ENCODE assay signal across 15 mouse cellular contexts in genomic region chr8:111779690-111780089, GRCm38 (mm10). TPM values are rescaled to one million over a fixed set of nuclear protein-coding genes. Genes with fewer than 3 reads are reported as not detected.
DNase-seq lines count a peak whose midpoint lies in the region; ATAC-seq and TF ChIP-seq lines count a peak whose summit lies in the region.
"Had no signal": no experiment of that assay in that cellular context is flagged by ENCODE, and none has a peak within 500 bp of the region (broad histone marks: within the 10 kb centered on the region; RNA-seq: fewer than 3 reads in every experiment).

No protein-coding gene starts in this region.

- WGBS in liver, postnatal 0 days (ENCODE audit: insufficient replicate concordance) = 60% methylated on average over 7 of the region's 7 CpGs

- TF ChIP-seq CTCF in liver, postnatal 0 days (IDR thresholded peaks at IDR 0.05; ENCODE audit: low read depth) = no peak

- H3K36me3 ChIP-seq in liver, postnatal 0 days (replicated peaks; ENCODE audit: insufficient read depth, low read length) = peaks cover 3% of the 10 kb centered on the region; the same call in 1 of the 2 replicates

- no peaks in the 10 kb centered on the region for H3K27me3 ChIP-seq in liver, postnatal 0 days (ENCODE audit: insufficient read depth, low read length)
- H3K27me3 ChIP-seq: limb, embryonic 15.5 days; neural tube, embryonic 15.5 days had no signal

- peak overlapping the region; percentile 76 for H3K27ac ChIP-seq in liver, postnatal 0 days (ENCODE audit: low read depth)
- H3K27ac ChIP-seq: forebrain, embryonic 10.5 days; gastrocnemius, adult 2 months; limb, embryonic 15.5 days; neural tube, embryonic 15.5 days had no signal

- no peak overlapping the region for H3K4me2 ChIP-seq in liver, postnatal 0 days (ENCODE audit: low read depth, low read length)
- H3K4me2 ChIP-seq: limb, embryonic 15.5 days; neural tube, embryonic 15.5 days had no signal

- no peak overlapping the region for H3K9ac ChIP-seq in liver, postnatal 0 days (replicated peaks)
- H3K9ac ChIP-seq: limb, embryonic 15.5 days; neural tube, embryonic 15.5 days had no signal

- no peak for TF ChIP-seq EP300 in liver, postnatal 0 days (IDR thresholded peaks at IDR 0.05; ENCODE audit: low read depth)

- no peak overlapping the region for H3K4me3 ChIP-seq in liver, postnatal 0 days (ENCODE audit: low read depth, low read length)
- H3K4me3 ChIP-seq: forebrain, embryonic 10.5 days; gastrocnemius, adult 2 months; limb, embryonic 15.5 days; neural tube, embryonic 15.5 days had no signal

- peak; percentile 22 for DNase-seq in urinary bladder, postnatal 14 days (ENCODE audit: low spot score)
- no peak for DNase-seq in urinary bladder, postnatal 25 days (ENCODE audit: low spot score)
- peak; percentile 75 for DNase-seq in adrenal gland, postnatal 10 days
- peak; percentile 62 for DNase-seq in kidney, postnatal 10 days
- DNase-seq in liver, postnatal 0 days = peak; percentile 49
- no peak for DNase-seq in embryo, embryonic 9.5 days (ENCODE audit: extremely low spot score)
- DNase-seq in left cerebral cortex, postnatal 10 days (ENCODE audit: extremely low spot score in 1 of 2, low spot score in 2 of 2) = no peak
- DNase-seq: gastrocnemius, adult 2 months; right cerebral cortex, postnatal 25 days; thymus, postnatal 36 days had no signal

- H3K9me3 ChIP-seq in liver, postnatal 0 days (ENCODE audit: low read length) = no peaks in the 10 kb centered on the region
- H3K9me3 ChIP-seq: forebrain, embryonic 10.5 days; limb, embryonic 15.5 days; neural tube, embryonic 15.5 days had no signal

- ATAC-seq in liver, postnatal 0 days = peak; percentile 92
- ATAC-seq in inflammation-experienced regulatory T-cells, adult 6 months = no peak

- H3K4me1 ChIP-seq in liver, postnatal 0 days (ENCODE audit: insufficient read depth) = peaks cover 23% of the 10 kb centered on the region
- H3K4me1 ChIP-seq: limb, embryonic 15.5 days had no signal

- intact Hi-C loops in left cerebral cortex, postnatal 10 days (cut with DNase I) = no loop called here

RNA-seq across cellular contexts. Expression of gene Bcar1, which starts 36.1 kb away (rescaled TPM):
- total RNA-seq in adrenal gland, postnatal 10 days (2021) = 10 to 100 TPM; 53.4 to 62.7 TPM
- 9.9 and 11.6 TPM in 2 replicates for polyA plus RNA-seq in liver, postnatal 0 days (2015; fragmentation: Nextera tagmentation; extraction: Ambion mirVana)
- under 1 TPM in 2 of 3 experiments, not detected in 1; 0.17 to 0.25 TPM for polyA plus RNA-seq in inflammation-experienced regulatory T-cells, adult 6 months (2017; shearing (Covaris generic))
- 10 to 100 TPM; 46.6 to 48.1 TPM for total RNA-seq in left cerebral cortex, postnatal 10 days (2021)
- total RNA-seq: megakaryocyte, adult 5-6 weeks had no signal

Comparison
In these comparisons a context has a peak if more than half of its experiments do, and no peak if none do; other contexts are left out.
1. DNase-seq: peak in urinary bladder, postnatal 14 days (single experiment), adrenal gland, postnatal 10 days (single experiment), kidney, postnatal 10 days (single experiment) and liver, postnatal 0 days (single experiment); none in urinary bladder, postnatal 25 days (single experiment), embryo, embryonic 9.5 days (single experiment) and left cerebral cortex, postnatal 10 days (0 of 2).